In genomic region chr2:150972681-150973080, GRCm38 (mm10) we compare ENCODE assay signal across 22 mouse cellular contexts.
"Had no signal": no experiment of that assay in that cellular context is flagged by ENCODE, and none has a peak within 500 bp of the region (broad histone marks: within the 10 kb centered on the region; RNA-seq: fewer than 3 reads in every experiment).

No protein-coding gene starts in this region.

- ATAC-seq: intestine, postnatal 0 days; lung, postnatal 0 days; midbrain, embryonic 13.5 days had no signal

- H3K9me3 ChIP-seq: liver, embryonic 13.5 days; megakaryocyte, embryonic 14.5 days; midbrain, embryonic 10.5 days; midbrain, embryonic 13.5 days had no signal

- H3K4me2 ChIP-seq: liver, embryonic 13.5 days; lung, embryonic 14.5 days; midbrain, embryonic 13.5 days had no signal

- H3K4me1 ChIP-seq: midbrain, embryonic 10.5 days; midbrain, embryonic 13.5 days had no signal

- H3K27ac ChIP-seq: kidney, postnatal 0 days; layer of hippocampus, adult 2 months; left cerebral cortex, adult 2 months; liver, embryonic 13.5 days; midbrain, embryonic 10.5 days; midbrain, embryonic 13.5 days; stomach, postnatal 0 days had no signal

- H3K4me3 ChIP-seq: layer of hippocampus, adult 2 months; left cerebral cortex, adult 2 months; liver, embryonic 13.5 days; megakaryocyte, embryonic 14.5 days; midbrain, embryonic 10.5 days; midbrain, embryonic 13.5 days; myocyte had no signal

- H3K9ac ChIP-seq: liver, embryonic 13.5 days; lung, embryonic 14.5 days; midbrain, embryonic 13.5 days had no signal

- H3K27me3 ChIP-seq: liver, embryonic 13.5 days; megakaryocyte, embryonic 14.5 days; midbrain, embryonic 13.5 days had no signal

- DNase-seq: kidney, adult 2 months; kidney, postnatal 25 days; layer of hippocampus, adult 9-11 months; layer of hippocampus, postnatal 36 days; liver, embryonic 13.5 days; lung, embryonic 14.5 days; lung, postnatal 36 days; right cerebral cortex, adult 18-20 months; right cerebral cortex, postnatal 14 days; right cerebral cortex, postnatal 4 days; thymus, adult 18-20 months; thymus, postnatal 36 days had no signal
